Mouse (Mus musculus) 3134 (cell line): Measurements from ENCODE around the gene Smarcb1.

Source experiments
- DNase-seq: peaks from one replicate; pipeline ENCODE4 v3.0.0-alpha.2; 2011; ENCODE audit warnings: low spot score; ENCODE audit not compliant: insufficient read length; ENCODE audit errors: extremely low read depth

Gene Smarcb1

DNA sequence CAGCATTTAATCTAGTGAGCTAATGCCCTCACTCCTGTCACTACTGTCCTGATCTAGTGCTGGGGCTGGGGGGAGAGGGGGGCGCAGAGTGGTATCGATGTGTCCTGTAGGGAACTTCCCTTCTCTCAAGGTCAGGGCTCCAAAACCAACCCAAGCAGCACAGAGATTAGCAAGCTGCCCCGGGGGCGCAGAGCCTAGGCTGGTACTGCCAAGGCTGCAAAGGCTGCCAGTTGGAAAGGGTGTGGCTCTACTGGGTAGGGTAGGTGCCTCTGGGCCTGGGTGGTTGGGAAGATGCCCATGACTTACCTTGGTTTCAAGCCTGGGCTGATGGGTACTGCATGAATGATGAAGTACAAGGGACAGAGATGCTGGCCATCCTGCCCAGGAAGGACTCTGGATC, 63.8 kb downstream of the Smarcb1 start:
- no peak for DNase-seq

DNA sequence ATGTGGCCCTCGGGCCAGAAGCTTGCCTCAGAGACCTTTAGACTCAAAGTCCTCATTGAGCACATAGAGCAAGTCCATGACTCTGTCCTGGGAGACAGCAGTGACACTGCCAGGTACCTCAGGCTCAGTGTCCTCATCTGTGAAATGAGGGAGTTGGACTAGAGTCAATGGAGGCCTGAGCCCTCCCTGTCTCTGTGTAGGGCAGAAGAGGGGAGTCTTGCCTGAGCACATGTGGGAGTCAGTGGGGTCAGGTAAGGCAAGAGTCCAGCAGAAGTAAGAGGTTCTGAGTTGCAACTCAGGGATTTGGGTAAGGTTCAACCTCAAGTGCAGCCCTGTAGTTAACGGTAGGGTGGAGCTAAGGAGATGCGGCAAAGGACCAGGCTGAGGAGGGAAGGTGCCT, 64.4 kb downstream of the Smarcb1 start:
- DNase-seq, result no peak

DNA sequence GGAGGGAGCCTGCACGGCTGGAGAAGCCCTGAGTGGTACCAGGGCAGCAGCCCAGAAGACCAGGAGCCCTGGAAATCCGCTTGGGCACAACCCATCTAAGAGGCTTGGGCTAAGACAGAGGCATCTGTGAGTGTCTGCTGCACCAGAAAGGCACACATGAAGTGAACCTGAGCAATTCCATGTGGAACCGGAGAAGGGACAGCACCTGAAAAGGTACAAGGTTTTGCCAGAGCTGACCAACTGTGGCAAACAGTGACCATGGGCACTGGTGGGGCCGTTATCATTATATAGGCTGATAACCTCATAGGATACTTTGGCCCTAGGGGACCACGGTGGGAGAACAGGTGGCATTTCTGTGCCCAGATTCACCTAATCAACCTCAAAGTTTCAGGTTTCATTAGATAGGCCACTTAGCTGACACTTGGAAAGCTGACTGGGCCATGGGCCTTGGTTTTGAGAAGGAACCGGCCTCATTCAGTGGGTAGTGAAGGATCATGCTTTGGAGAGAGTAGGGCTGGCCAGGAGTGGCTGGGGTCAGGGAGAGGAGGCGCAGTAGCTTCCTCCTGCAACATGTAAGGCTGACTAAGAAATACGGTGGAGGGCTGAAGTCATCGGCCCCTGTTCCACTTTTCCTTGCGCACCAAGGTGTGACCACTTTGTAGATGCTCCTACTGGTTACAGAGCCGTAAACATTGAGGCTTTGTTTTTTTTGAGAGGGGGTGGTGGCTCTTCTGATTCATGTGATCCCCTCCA, 65.1 kb downstream of the Smarcb1 start:
- no peak for DNase-seq

DNA sequence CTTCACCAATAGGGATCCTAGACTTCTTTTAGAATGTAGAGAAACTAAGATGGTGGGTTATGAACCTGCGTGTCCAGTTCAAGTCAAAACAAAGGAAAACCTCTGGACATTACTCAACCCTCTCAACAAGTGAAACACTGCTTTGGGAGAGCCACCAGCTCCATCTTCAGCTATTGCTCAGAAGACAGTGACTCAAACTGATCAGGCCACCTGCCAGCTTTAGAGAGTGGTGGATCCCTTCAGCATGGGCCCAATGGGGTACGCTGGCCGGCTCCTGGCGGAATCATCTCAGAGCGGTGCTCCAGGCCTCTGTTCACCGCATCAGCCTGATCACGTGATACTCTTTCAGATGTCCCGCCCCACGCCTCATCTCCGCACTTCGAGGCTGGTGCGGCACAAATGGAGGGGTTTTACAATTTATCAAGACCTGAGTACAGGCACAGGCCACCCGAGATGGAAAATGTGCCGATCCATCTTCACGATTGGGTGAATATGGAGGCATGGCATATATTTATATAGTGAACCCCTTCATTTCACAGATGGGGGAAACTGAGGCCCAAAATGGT, 65.9 kb downstream of the Smarcb1 start:
- no peak for DNase-seq

DNA sequence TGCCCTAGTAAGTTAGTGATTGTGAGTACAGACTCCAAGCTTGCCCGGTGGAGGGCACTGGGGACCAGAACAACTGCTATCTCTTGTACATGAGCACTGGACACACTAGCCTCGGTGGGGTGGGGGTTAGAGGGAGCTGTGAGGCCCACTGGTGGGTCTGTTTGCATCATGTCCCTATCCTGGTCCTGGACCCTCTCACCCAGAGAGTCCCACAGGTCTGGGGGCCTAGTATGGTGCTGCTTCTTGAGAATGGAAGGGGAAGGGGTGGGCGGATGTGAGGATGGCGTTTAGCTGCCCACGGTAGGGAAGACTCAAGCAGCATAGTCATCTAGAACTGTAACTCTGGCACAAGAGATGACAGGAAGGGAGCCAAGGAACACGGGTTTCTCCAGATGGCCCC, 66.6 kb downstream of the Smarcb1 start:
- no peak for DNase-seq

DNA sequence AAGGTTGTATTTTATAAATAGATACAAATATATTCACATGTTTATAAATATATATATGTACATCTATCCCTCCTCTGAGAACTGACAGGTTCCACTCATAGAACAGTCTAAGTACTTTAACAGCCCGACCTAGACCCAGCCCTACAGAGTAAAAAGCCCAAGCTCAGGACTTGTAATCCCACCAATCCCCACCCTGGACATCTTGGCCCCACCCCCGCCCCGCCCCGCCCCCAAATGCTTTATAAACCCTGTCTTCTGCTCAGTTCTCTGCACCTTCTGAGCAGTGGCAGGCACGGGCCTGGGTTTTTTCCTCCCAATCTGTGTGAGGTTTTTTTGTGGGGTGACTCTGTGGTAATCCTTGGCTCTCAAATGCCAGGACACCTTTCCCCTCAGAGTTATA, 67.3 kb downstream of the Smarcb1 start:
- DNase-seq, result no peak

DNA sequence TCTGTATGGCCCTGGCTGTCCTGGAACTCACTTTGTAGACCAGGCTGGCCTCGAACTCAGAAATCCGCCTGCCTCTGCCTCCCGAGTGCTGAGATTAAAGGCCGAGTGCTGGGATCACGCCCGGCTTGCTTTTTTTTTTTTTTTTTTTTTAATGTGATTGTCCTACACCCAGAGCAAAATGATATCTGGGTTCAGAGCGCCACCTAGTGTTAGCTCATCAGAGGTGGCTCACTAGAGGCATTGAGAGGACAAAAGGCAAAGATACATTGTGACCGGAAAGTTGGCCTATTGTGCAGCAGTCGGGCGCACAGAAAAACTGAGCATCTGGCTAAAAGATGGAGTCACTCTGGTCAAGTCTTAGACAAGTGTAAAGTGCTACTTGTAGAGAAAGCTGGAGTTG, 68.0 kb downstream of the Smarcb1 start:
- DNase-seq, result no peak

DNA sequence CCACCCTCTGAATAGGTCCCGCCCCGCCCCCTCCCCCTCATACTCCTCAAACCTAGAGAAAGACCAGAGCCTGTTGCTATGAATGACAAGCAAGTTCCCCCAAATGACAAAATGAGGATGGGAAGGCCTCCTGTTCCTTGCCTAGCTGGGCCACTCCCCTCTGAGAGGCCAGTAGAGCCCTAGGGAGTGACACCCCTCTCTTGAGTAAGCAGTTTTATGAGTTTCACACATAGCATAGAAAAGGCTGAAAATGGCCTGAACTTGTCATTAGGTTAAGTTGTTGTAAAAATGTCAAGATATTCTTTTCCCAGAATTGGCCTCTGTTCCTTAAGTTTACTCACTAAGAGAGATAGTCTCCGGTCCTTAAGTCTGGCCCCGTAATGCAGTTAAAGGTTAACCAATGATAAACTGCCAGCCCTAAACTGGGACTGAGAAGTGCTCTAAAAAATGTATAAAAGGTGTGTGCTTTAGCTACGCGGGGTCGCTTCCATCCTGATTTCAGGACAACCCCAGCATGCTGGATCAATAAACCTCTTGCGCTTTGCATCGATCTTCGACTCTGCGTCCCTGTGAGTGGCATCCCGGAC, 68.8 kb downstream of the Smarcb1 start:
- DNase-seq, result no peak

DNA sequence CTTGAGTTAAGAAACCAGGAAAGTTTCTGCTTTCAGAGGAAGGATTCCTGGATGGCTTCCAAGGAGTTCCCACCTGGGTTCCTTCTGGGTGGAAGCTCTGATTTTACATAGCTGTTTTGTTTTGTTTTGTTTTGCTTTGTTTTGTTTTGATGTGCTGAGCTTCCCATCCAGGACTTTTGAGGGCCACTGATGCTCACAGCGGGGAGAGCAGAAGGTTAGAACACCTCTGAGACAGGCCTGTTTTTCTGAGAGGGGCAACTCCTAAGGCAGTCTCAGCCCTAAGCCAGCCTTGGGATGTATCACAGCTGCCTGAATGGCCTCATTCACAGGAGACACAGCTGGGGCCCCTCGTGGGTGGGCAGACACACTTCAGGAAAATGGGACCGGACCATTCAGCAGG, 69.7 kb downstream of the Smarcb1 start:
- DNase-seq, result no peak

DNA sequence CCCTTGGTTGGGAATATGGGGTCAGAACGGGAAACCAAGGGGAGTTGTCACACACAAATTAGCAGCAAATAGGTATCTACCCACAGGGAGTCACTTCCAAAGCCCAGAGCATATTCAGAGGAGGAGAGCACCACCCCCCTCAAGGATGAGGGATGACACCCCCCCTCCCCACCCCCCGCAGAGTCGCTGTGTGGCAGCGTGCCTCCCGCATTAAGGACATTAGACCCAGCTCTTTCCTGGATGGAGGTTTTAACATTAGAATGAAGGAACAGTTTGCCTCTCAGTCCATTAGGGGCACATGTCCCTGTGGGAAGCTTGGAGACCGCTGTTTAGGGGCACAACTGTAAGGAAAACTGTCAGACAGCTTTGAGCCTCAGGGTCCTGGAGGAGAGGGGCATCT, 70.3 kb downstream of the Smarcb1 start:
- DNase-seq, result no peak

DNA sequence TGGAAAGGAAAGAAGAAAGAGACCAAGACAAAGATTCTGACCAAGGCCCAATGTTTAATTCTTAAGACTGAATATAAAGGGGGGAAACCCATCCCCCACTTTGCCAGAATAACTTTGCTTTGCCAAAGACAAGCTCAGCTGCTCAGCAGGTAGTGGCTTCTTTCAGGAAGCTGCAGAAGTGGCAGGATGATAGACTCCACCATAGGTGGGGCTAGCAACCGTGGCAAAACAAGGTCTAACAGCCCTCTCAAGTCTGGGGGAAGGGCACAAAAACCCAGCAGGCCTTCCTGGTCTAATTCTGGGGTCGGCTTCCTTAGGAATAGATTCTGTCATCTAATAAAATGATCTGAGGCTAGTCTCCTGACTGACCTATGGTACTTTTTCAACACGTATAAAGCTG, 73.0 kb downstream of the Smarcb1 start:
- no peak for DNase-seq
